Mouse (Mus musculus): ENCODE results near the gene Evx2.

Evx2 gene

GRCm38 (mm10) chr2:74611406-74611805, 48.0 kb downstream of the Evx2 start:
- DNase-seq = no peak

GRCm38 (mm10) chr2:74609350-74609749, 50.0 kb downstream of the Evx2 start:
- no peak for DNase-seq

- no peak for DNase-seq
These were observed 53.1 kb downstream of the Evx2 start for GRCm38 (mm10) chr2:74606087-74606760.

GRCm38 (mm10) chr2:74604011-74604410, 55.3 kb downstream of the Evx2 start:
- DNase-seq = no peak

All from thymus, postnatal 4 days (tissue).